Mouse (Mus musculus) lung, postnatal 0 days (tissue): ENCODE measurements around the gene Rsph10b. TPM values are rescaled to one million over a fixed set of nuclear protein-coding genes. Genes with fewer than 3 reads are reported as not detected.

Source experiments
- ATAC-seq: fragments of 200-750 bp; cut with Nextera tagmentation; 2 replicates; pipeline ENCODE4 v1.8.0; 2017; ENCODE audit warnings: moderate library complexity
- DNase-seq: peaks from one replicate; pipeline ENCODE4 v3.0.0-alpha.2; 2016; ENCODE audit warnings: low spot score
- H3K27ac ChIP-seq: fragments of 300-500 bp; sonication (generic); 2 replicates; pipeline ENCODE4 v1.5.1; 2014; ENCODE audit warnings: antibody characterized with exemption, mild to moderate bottlenecking, low read length, mixed read lengths
- H3K27me3 ChIP-seq: fragments of 300-500 bp; sonication (generic); replicated peaks from 2 replicates; pipeline ENCODE4 v1.6.1; 2014; ENCODE audit warnings: low read length, mixed read lengths; ENCODE audit not compliant: insufficient read depth
- H3K36me3 ChIP-seq: fragments of 300-500 bp; sonication (generic); 2 replicates; pipeline ENCODE4 v1.6.1; 2014; ENCODE audit warnings: low read length, mixed read lengths; ENCODE audit not compliant: insufficient read depth
- H3K4me1 ChIP-seq: fragments of 300-500 bp; sonication (generic); 2 replicates; pipeline ENCODE4 v1.6.1; 2014; ENCODE audit warnings: antibody characterized with exemption, low read depth, low read length, mixed read lengths; ENCODE audit not compliant: insufficient read depth
- H3K4me2 ChIP-seq: fragments of 300-500 bp; sonication (generic); replicated peaks from 2 replicates; pipeline ENCODE4 v1.6.1; 2014; ENCODE audit warnings: low read depth, mild to moderate bottlenecking, low read length, moderate library complexity, mixed read lengths
- H3K4me3 ChIP-seq: fragments of 300-500 bp; sonication (generic); 2 replicates; pipeline ENCODE4 v1.5.1; 2014; ENCODE audit warnings: low read depth, low read length
- H3K9ac ChIP-seq: fragments of 300-500 bp; sonication (generic); replicated peaks from 2 replicates; pipeline ENCODE4 v1.6.1; 2014; ENCODE audit warnings: low read depth, mild to moderate bottlenecking
- H3K9me3 ChIP-seq: fragments of 300-500 bp; sonication (generic); 2 replicates; pipeline ENCODE4 v1.6.1; 2016; ENCODE audit warnings: low read length, mixed read lengths
- CTCF ChIP-seq: IDR thresholded peaks from 2 replicates; pipeline ENCODE4 v1.5.1; 2016; ENCODE audit warnings: antibody characterized with exemption, mild to moderate bottlenecking
- EP300 ChIP-seq: IDR thresholded peaks from 2 replicates; pipeline ENCODE4 v1.6.1; 2016; ENCODE audit warnings: antibody characterized with exemption, mild to moderate bottlenecking, control low read depth
- WGBS: fragments of 180-500 bp; shearing (Covaris S2); extraction: QIAGEN DNeasy Blood & Tissue Kit; methylation state at CpG from one replicate; pipeline ENCODE4 v1.1.7; 2014; 5-methylcytosine and 5-hydroxymethylcytosine counted together
- polyA plus RNA-seq: library from polyadenylated mRNA; unstranded; fragments of >200 nt; fragmentation: Nextera tagmentation; extraction: Ambion mirVana; gene quantifications from 2 replicates; pipeline ENCODE4 v1.2.1, GENCODE M21; 2015

The Rsph10b gene
- 3.0 and 3.5 TPM in 2 replicates for polyA plus RNA-seq

DNA sequence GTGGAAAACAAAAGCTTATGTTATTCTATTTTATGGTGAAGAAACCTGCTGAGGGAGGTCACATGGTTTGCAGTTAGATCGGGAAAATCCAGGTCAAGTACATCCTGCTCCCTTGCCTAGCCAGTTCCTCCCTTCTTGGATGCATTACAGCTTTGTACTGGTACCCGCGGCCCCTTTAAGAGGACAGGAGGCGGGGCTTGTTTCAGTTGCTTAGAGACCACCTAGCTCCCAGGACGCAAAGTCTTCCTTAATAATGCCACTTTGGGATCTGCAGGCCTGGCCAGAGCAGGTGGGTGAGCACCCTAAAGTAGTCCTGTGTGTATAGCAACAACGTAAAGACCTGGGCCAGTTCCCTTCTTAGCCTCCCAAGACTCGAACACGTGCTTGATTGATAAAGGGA is at the start of gene Rsph10b:
Gene Rsph10b, plus strand, starts transcription at position 205 of the 400 bp plus-strand sequence.
- Histone ChIP-seq H3K27ac (no peak within 1 kb of the TSS), H3K4me1 (no peaks in the 10 kb centered on the region), H3K27me3 (no peaks in the 10 kb centered on the region), H3K9ac (no peak within 1 kb of the TSS), H3K9me3 (no peaks in the 10 kb centered on the region), H3K4me3 (no peak within 1 kb of the TSS), H3K4me2 (no peak within 1 kb of the TSS), H3K36me3 (peaks cover 14% of the 10 kb centered on the region)
- TF ChIP-seq EP300 (no peak), CTCF (no peak)
- WGBS = 20% methylated on average over 8 of the region's 8 CpGs
- DNase-seq (peak; percentile 59), ATAC-seq (peak; percentile 57)

DNA sequence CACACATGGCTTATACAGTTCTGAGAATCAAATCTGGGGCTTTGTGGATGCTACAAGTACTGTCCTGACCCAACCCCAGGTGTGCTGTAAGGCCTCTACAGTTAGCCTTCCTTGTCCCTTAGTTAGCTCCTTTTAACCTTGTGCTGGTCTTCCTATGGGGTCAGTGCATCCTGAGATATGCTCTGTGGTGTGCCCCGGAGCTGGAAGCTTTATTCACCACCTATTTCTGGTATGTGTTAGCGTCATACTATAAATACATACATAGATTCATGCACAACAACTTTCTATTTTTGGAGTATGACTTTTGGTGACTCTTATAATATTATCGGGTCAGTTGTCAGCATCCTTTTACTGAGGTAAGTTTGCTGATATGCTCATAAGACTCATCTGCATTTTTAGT is 47.6 kb upstream of the Rsph10b start:
- no peaks in the 10 kb centered on the region for H3K4me1 ChIP-seq
- H3K4me2 ChIP-seq = no peak overlapping the region
- no peak overlapping the region for H3K4me3 ChIP-seq
- H3K27ac ChIP-seq = no peak overlapping the region
- TF ChIP-seq CTCF (no peak), EP300 (no peak)
- H3K9me3 ChIP-seq = no peaks in the 10 kb centered on the region
- over 99% methylated on average over 3 of the region's 3 CpGs for WGBS
- no peak overlapping the region for H3K9ac ChIP-seq
- DNase-seq (no peak), ATAC-seq (no peak)
- H3K27me3 ChIP-seq = no peaks in the 10 kb centered on the region
- H3K36me3 ChIP-seq = peaks cover 69% of the 10 kb centered on the region

- no peak for TF ChIP-seq EP300
- no peak for TF ChIP-seq CTCF
- Histone ChIP-seq H3K36me3 (peaks cover 38% of the 10 kb centered on the region), H3K4me1 (no peaks in the 10 kb centered on the region), H3K27ac (no peak overlapping the region), H3K9me3 (no peaks in the 10 kb centered on the region), H3K9ac (no peak overlapping the region), H3K27me3 (no peaks in the 10 kb centered on the region), H3K4me3 (no peak overlapping the region), H3K4me2 (no peak overlapping the region)
- DNase-seq (no peak), ATAC-seq (no peak)
- 66% methylated on average over 6 of the region's 6 CpGs for WGBS
Measured at GRCm38 (mm10) chr5:143890741-143891140, 42.1 kb upstream of the Rsph10b start.

- DNase-seq = no peak
- no peak overlapping the region for H3K27ac ChIP-seq
- H3K4me1 ChIP-seq = no peaks in the 10 kb centered on the region
- no peaks in the 10 kb centered on the region for H3K27me3 ChIP-seq
- no peak overlapping the region for H3K9ac ChIP-seq
- peaks cover 28% of the 10 kb centered on the region for H3K36me3 ChIP-seq
- WGBS = 68% methylated on average over 9 of the region's 9 CpGs
- no peak overlapping the region for H3K4me3 ChIP-seq
- ATAC-seq = no peak
- no peak overlapping the region for H3K4me2 ChIP-seq
- peak; percentile 22 for TF ChIP-seq CTCF
- no peak for TF ChIP-seq EP300
- H3K9me3 ChIP-seq = no peaks in the 10 kb centered on the region
Measured at GRCm38 (mm10) chr5:143892255-143892886, 40.5 kb upstream of the Rsph10b start.

GRCm38 (mm10) chr5:143893396-143893795 is 39.4 kb upstream of the Rsph10b start:
- 61% methylated on average over 5 of the region's 5 CpGs for WGBS
- H3K9me3 ChIP-seq = no peaks in the 10 kb centered on the region
- no peak for DNase-seq

GRCm38 (mm10) chr5:143897635-143898330 is 35.1 kb upstream of the Rsph10b start, which contains the start of gene Ankrd61:
Ankrd61 (minus strand) TSS chr5:143897685.
- H3K4me3 ChIP-seq = no peak within 1 kb of the TSS
- H3K36me3 ChIP-seq = peaks cover 38% of the 10 kb centered on the region
- TF ChIP-seq EP300 (no peak), CTCF (no peak)
- DNase-seq = no peak
- ATAC-seq = no peak
- no peaks in the 10 kb centered on the region for H3K9me3 ChIP-seq
- H3K9ac ChIP-seq = no peak within 1 kb of the TSS
- H3K27ac ChIP-seq = no peak within 1 kb of the TSS
- no peaks in the 10 kb centered on the region for H3K4me1 ChIP-seq
- WGBS = 83% methylated on average over 14 of the region's 14 CpGs
- no peaks in the 10 kb centered on the region for H3K27me3 ChIP-seq
- H3K4me2 ChIP-seq = no peak within 1 kb of the TSS

More at GRCm38 (mm10) chr5:143893396-143893795, 39.4 kb upstream of the Rsph10b start:
- no peak for ATAC-seq
- no peak overlapping the region for H3K4me2 ChIP-seq
- H3K4me3 ChIP-seq = no peak overlapping the region
- H3K27me3 ChIP-seq = no peaks in the 10 kb centered on the region
- no peak overlapping the region for H3K27ac ChIP-seq
- H3K36me3 ChIP-seq = peaks cover 31% of the 10 kb centered on the region
- no peak overlapping the region for H3K9ac ChIP-seq
- TF ChIP-seq EP300 (no peak), CTCF (no peak)
- no peaks in the 10 kb centered on the region for H3K4me1 ChIP-seq
